Mouse (Mus musculus): ENCODE results near the gene AI854703. TPM values are rescaled to one million over a fixed set of nuclear protein-coding genes. Genes with fewer than 3 reads are reported as not detected.

The AI854703 gene
- polyA plus RNA-seq, 1 experiment, result 0.01 TPM

DNA sequence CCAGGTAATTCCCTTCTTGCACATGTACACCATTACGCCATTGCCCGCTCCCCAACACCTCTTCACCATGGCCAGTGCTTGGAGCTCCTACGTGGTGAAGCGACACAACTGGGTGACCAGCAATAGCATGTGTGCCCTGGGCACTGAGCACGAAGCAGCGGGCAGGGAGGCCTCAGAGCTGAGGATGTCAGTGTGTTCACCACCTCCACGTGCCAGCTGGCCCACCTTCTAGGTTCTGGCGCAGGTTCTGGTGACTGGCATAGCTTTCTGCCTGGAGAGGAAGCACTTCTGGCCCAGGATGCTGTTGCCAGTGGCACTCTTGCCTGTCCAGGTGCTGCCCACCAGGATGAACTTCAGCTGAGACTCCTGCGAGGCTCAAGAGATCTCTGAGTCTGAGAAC is 38.9 kb downstream of the AI854703 start:
- H3K4me2 ChIP-seq (ENCODE audit: low read depth), result no peak overlapping the region
- H3K36me3 ChIP-seq (ENCODE audit: control insufficient read depth, insufficient read depth), result no peaks in the 10 kb centered on the region
- TF ChIP-seq MYOG (IDR thresholded peaks at IDR 0.05; ENCODE audit: control insufficient read depth in 1 of 3, insufficient read depth in 1 of 3, insufficient read length in 2 of 3, low read depth in 2 of 3), result no peak
- TF ChIP-seq USF1 (IDR thresholded peaks at IDR 0.05; ENCODE audit: low read depth), result no peak
- no peak for TF ChIP-seq MAX (IDR thresholded peaks at IDR 0.05; ENCODE audit: low read depth)
- TF ChIP-seq TCF12 (IDR thresholded peaks at IDR 0.05; ENCODE audit: insufficient read depth, poor library complexity, severe bottlenecking), result no peak
- TF ChIP-seq POLR2A (IDR thresholded peaks at IDR 0.05; ENCODE audit: insufficient read length, low read depth), result no peak
- TF ChIP-seq MYOD1 (IDR thresholded peaks at IDR 0.05; ENCODE audit: control insufficient read depth in 1 of 3, insufficient read length in 2 of 3, low read depth in 2 of 3), result no peak
- TF ChIP-seq REST (IDR thresholded peaks at IDR 0.05; ENCODE audit: insufficient read depth, insufficient read length), result no peak
- TF ChIP-seq E2F4 (IDR thresholded peaks at IDR 0.05; ENCODE audit: insufficient read depth), result no peak
- no peak for TF ChIP-seq SRF (IDR thresholded peaks at IDR 0.05; ENCODE audit: control insufficient read depth, insufficient read length, low read depth)
- no peak for TF ChIP-seq CEBPB (IDR thresholded peaks at IDR 0.05; ENCODE audit: insufficient read depth, poor library complexity, severe bottlenecking)
- TF ChIP-seq TCF3 (IDR thresholded peaks at IDR 0.05; ENCODE audit: insufficient read length, low read depth), result no peak
- TF ChIP-seq POLR2AphosphoS2 (IDR thresholded peaks at IDR 0.05; ENCODE audit: insufficient read length, low read depth), result no peak
- no peak overlapping the region for H3K4me3 ChIP-seq
- peaks cover 7% of the 10 kb centered on the region for H3K27me3 ChIP-seq (ENCODE audit: control insufficient read depth, insufficient read depth, insufficient read length)
- no peaks in the 10 kb centered on the region for H3K79me2 ChIP-seq (ENCODE audit: control insufficient read depth, insufficient read depth)
- H3ac ChIP-seq (ENCODE audit: control insufficient read depth, insufficient read length), result no peak overlapping the region

- Histone ChIP-seq H3K4me2 (ENCODE audit: low read depth) (no peak overlapping the region), H3K79me2 (ENCODE audit: control insufficient read depth, insufficient read depth) (no peaks in the 10 kb centered on the region), H3K27me3 (ENCODE audit: control insufficient read depth, insufficient read depth, insufficient read length) (peaks cover 7% of the 10 kb centered on the region), H3ac (ENCODE audit: control insufficient read depth, insufficient read length) (no peak overlapping the region), H3K36me3 (ENCODE audit: control insufficient read depth, insufficient read depth) (no peaks in the 10 kb centered on the region), H3K4me3 (no peak overlapping the region)
- TF ChIP-seq POLR2A (IDR thresholded peaks at IDR 0.05; ENCODE audit: insufficient read length, low read depth) (no peak), TCF12 (IDR thresholded peaks at IDR 0.05; ENCODE audit: insufficient read depth, poor library complexity, severe bottlenecking) (no peak), TCF3 (IDR thresholded peaks at IDR 0.05; ENCODE audit: insufficient read length, low read depth) (no peak), SRF (IDR thresholded peaks at IDR 0.05; ENCODE audit: control insufficient read depth, insufficient read length, low read depth) (no peak), REST (IDR thresholded peaks at IDR 0.05; ENCODE audit: insufficient read depth, insufficient read length) (no peak)
Observed at GRCm38 (mm10) chr6:48666159-48666586, 39.6 kb downstream of the AI854703 start.

DNA sequence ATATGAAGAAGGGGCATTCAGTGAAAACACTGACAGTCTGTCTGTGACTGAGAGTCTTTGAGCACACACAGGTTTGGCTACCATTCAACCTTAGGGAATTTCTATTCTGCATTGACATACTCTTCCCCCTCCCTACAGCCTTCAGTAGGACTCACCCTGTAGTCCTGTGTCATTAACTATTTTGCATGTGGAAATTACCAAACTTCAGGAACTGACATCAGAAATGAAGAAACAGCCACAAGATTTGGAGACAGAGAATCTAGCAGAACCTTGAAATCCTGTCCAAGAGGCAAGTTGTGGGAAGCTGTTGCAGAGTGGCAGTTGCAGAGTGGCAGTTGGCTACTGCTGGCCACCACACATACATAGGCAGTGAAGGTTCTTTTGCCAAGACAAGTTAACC is 41.5 kb downstream of the AI854703 start:
- Histone ChIP-seq H3K4me2 (ENCODE audit: low read depth) (no peak overlapping the region), H3K79me2 (ENCODE audit: control insufficient read depth, insufficient read depth) (no peaks in the 10 kb centered on the region), H3ac (ENCODE audit: control insufficient read depth, insufficient read length) (no peak overlapping the region), H3K36me3 (ENCODE audit: control insufficient read depth, insufficient read depth) (no peaks in the 10 kb centered on the region), H3K4me3 (no peak overlapping the region), H3K27me3 (ENCODE audit: control insufficient read depth, insufficient read depth, insufficient read length) (peaks cover 7% of the 10 kb centered on the region)
- TF ChIP-seq USF1 (IDR thresholded peaks at IDR 0.05; ENCODE audit: low read depth), result no peak
- TF ChIP-seq MYOD1 (IDR thresholded peaks at IDR 0.05; ENCODE audit: control insufficient read depth in 1 of 3, insufficient read length in 2 of 3, low read depth in 2 of 3), result no peak
- no peak for TF ChIP-seq CEBPB (IDR thresholded peaks at IDR 0.05; ENCODE audit: insufficient read depth, poor library complexity, severe bottlenecking)
- TF ChIP-seq MAX (IDR thresholded peaks at IDR 0.05; ENCODE audit: low read depth), result no peak
- TF ChIP-seq SRF (IDR thresholded peaks at IDR 0.05; ENCODE audit: control insufficient read depth, insufficient read length, low read depth), result no peak
- TF ChIP-seq REST (IDR thresholded peaks at IDR 0.05; ENCODE audit: insufficient read depth, insufficient read length), result no peak
- no peak for TF ChIP-seq MYOG (IDR thresholded peaks at IDR 0.05; ENCODE audit: control insufficient read depth in 1 of 3, insufficient read depth in 1 of 3, insufficient read length in 2 of 3, low read depth in 2 of 3)
- no peak for TF ChIP-seq POLR2A (IDR thresholded peaks at IDR 0.05; ENCODE audit: insufficient read length, low read depth)
- TF ChIP-seq E2F4 (IDR thresholded peaks at IDR 0.05; ENCODE audit: insufficient read depth), result no peak

DNA sequence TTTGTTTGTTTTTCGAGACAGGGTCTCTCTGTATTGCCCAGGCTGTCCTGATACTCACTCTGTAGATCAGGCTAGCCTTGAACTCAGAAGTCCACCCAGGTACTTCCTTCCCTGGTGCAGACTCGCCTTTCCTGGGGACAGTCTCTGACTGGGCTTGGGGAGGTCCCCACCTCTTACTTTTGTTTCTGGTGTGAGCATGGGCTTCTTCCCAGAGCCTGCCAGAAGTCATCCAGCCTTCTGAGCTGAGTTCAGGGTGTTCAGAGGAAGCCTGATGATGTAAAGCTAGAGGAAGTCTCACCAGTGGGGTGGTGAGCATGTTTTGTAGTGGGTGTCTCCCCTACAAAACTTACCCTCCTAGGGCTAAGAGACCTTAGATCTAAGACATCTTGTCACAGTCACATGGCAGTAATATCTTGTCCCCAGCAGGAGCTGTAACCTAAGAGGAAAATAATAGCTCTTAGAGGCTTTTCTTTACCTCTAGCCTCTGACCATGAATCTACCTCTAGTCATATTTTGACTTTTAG is 42.9 kb downstream of the AI854703 start:
- TF ChIP-seq MYOG (IDR thresholded peaks at IDR 0.05; ENCODE audit: control insufficient read depth in 1 of 3, insufficient read depth in 1 of 3, insufficient read length in 2 of 3, low read depth in 2 of 3) (no peak), POLR2A (IDR thresholded peaks at IDR 0.05; ENCODE audit: insufficient read length, low read depth) (no peak), MYOD1 (IDR thresholded peaks at IDR 0.05; ENCODE audit: control insufficient read depth in 1 of 3, insufficient read length in 2 of 3, low read depth in 2 of 3) (no peak), POLR2AphosphoS2 (IDR thresholded peaks at IDR 0.05; ENCODE audit: insufficient read length, low read depth) (no peak), REST (IDR thresholded peaks at IDR 0.05; ENCODE audit: insufficient read depth, insufficient read length) (no peak), CEBPB (IDR thresholded peaks at IDR 0.05; ENCODE audit: insufficient read depth, poor library complexity, severe bottlenecking) (no peak), USF1 (IDR thresholded peaks at IDR 0.05; ENCODE audit: low read depth) (no peak), SRF (IDR thresholded peaks at IDR 0.05; ENCODE audit: control insufficient read depth, insufficient read length, low read depth) (no peak), TCF3 (IDR thresholded peaks at IDR 0.05; ENCODE audit: insufficient read length, low read depth) (no peak), MAX (IDR thresholded peaks at IDR 0.05; ENCODE audit: low read depth) (no peak), E2F4 (IDR thresholded peaks at IDR 0.05; ENCODE audit: insufficient read depth) (no peak), TCF12 (IDR thresholded peaks at IDR 0.05; ENCODE audit: insufficient read depth, poor library complexity, severe bottlenecking) (no peak)
- Histone ChIP-seq H3K4me3 (no peak overlapping the region), H3ac (ENCODE audit: control insufficient read depth, insufficient read length) (no peak overlapping the region), H3K79me2 (ENCODE audit: control insufficient read depth, insufficient read depth) (no peaks in the 10 kb centered on the region), H3K36me3 (ENCODE audit: control insufficient read depth, insufficient read depth) (no peaks in the 10 kb centered on the region), H3K27me3 (ENCODE audit: control insufficient read depth, insufficient read depth, insufficient read length) (peaks cover 7% of the 10 kb centered on the region), H3K4me2 (ENCODE audit: low read depth) (no peak overlapping the region)
